Mouse (Mus musculus) forebrain, embryonic 16.5 days (tissue): ENCODE data around the gene Man1c1. TPM values are rescaled to one million over a fixed set of nuclear protein-coding genes. Genes with fewer than 3 reads are reported as not detected.

Experiments
- ATAC-seq: fragments of 200-750 bp; cut with Nextera tagmentation; 2 replicates; pipeline ENCODE4 v1.8.0; 2017; ENCODE audit warnings: mild to moderate bottlenecking, moderate library complexity
- H3K27ac ChIP-seq: fragments of 300-500 bp; sonication (generic); 2 replicates; pipeline ENCODE4 v1.5.1; 2014; ENCODE audit warnings: low read length, control low read depth
- H3K27me3 ChIP-seq: fragments of 300-500 bp; sonication (generic); replicated peaks from 2 replicates; pipeline ENCODE4 v1.6.1; 2014; ENCODE audit warnings: low read length; ENCODE audit not compliant: control insufficient read depth, insufficient read depth
- H3K36me3 ChIP-seq: fragments of 300-500 bp; sonication (generic); 2 replicates; pipeline ENCODE4 v1.6.1; 2014; ENCODE audit not compliant: control insufficient read depth, insufficient read depth
- H3K4me1 ChIP-seq: fragments of 300-500 bp; sonication (generic); replicated peaks from 2 replicates; pipeline ENCODE4 v1.6.1; 2014; ENCODE audit warnings: low read length; ENCODE audit not compliant: control insufficient read depth, insufficient read depth
- H3K4me2 ChIP-seq: fragments of 300-500 bp; sonication (generic); 2 replicates; pipeline ENCODE4 v1.6.1; 2014; ENCODE audit warnings: mild to moderate bottlenecking, low read length, control low read depth
- H3K4me3 ChIP-seq: fragments of 300-500 bp; sonication (generic); replicated peaks from 2 replicates; pipeline ENCODE4 v1.5.1; 2014; ENCODE audit warnings: mild to moderate bottlenecking, low read length, control low read depth
- H3K9ac ChIP-seq: fragments of 300-500 bp; sonication (generic); replicated peaks from 2 replicates; pipeline ENCODE4 v1.6.1; 2014; ENCODE audit warnings: low read depth, low read length, control low read depth
- H3K9me3 ChIP-seq: fragments of 300-500 bp; sonication (generic); 2 replicates; pipeline ENCODE4 v1.6.1; 2016; ENCODE audit warnings: low read length; ENCODE audit not compliant: control insufficient read depth
- WGBS: fragments of 180-500 bp; shearing (Covaris S2); extraction: QIAGEN DNeasy Blood & Tissue Kit; methylation state at CpG from one replicate; pipeline ENCODE4 v1.1.7; 2014; 5-methylcytosine and 5-hydroxymethylcytosine counted together
- polyA plus RNA-seq: library from polyadenylated mRNA; unstranded; fragments of >200 nt; fragmentation: Nextera tagmentation; extraction: Ambion mirVana; gene quantifications from 2 replicates; pipeline ENCODE4 v1.2.1, GENCODE M21; 2015

The Man1c1 gene
- polyA plus RNA-seq, 1 experiment from 2014 or later, result 2.3 TPM

DNA sequence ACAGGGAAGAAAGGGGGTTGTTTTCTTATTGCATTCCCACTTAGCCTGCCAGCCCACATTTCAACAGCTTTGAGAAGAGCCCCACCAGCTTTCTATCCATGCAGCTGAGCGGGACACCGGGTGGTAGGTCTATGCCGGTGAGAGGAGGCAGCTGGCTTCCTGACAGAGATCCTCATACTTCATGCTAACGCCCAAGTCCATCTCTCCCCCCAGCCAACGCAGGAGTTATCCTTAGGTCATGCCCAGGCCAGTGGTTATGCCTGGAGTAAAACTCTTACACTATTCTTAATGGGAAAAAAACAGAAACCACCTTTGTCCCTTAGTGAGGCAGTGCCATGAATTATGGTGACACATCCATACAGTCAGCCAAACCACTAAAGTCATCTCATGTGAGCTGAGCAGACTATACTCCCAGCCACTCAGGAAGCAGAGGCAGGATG, 66.0 kb downstream of the Man1c1 start:
- H3K4me2 ChIP-seq, result no peak overlapping the region
- H3K9ac ChIP-seq, result no peak overlapping the region
- no peaks in the 10 kb centered on the region for H3K36me3 ChIP-seq
- H3K4me1 ChIP-seq, result peaks cover 26% of the 10 kb centered on the region
- no peak overlapping the region for H3K27ac ChIP-seq
- 69% methylated on average over 5 of the region's 5 CpGs for WGBS
- no peak overlapping the region for H3K4me3 ChIP-seq
- H3K27me3 ChIP-seq, result no peaks in the 10 kb centered on the region
- ATAC-seq, result no peak
- H3K9me3 ChIP-seq, result no peaks in the 10 kb centered on the region

DNA sequence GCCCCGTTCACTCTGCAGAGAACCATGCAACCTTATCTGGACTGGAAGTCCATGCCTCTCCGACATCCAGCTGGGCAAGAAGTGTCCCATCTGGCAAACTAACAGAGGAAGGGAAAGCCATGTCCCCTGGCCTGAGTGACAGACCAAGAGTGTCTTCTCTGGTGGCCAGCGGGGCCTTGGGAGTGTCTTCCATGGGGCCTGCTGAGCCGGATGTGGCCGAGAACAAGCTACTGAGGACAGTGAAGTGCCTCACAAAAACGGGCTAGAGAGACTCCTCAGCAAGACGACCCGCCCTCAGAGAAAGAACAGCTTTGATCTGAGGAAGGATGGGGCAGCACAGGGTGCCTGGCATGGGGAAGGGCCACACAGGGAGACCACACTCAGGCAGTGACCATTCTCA, 67.7 kb downstream of the Man1c1 start:
- WGBS, result 76% methylated on average over 8 of the region's 8 CpGs

DNA sequence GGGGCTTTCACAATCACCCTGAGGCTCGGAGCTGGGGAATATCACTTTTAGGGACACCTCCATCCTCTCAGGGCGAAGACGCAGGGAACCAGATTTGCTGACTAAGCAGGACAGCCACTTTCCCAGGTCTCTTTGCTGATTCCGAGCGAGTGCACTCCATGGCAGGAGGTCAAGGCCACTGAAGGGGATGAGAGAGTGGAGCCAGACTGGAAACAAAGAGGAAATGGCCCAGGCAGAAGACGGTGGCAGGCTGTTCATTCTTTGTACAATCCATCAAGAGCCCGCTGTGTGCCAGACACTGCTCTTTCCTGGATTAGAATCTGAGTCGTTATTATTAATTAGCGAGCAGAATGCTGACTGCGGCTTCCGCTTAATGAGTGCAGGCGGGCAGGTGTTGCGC, 70.1 kb downstream of the Man1c1 start:
- H3K27me3 ChIP-seq, result no peaks in the 10 kb centered on the region
- 37% methylated on average over 13 of the region's 13 CpGs for WGBS
- H3K4me3 ChIP-seq, result no peak overlapping the region
- no peak for ATAC-seq
- no peak overlapping the region for H3K4me2 ChIP-seq
- no peak overlapping the region for H3K9ac ChIP-seq
- H3K27ac ChIP-seq, result 0 out of 2 replicates have a peak overlapping the region, but pooled peaks have one; percentile 4
- no peaks in the 10 kb centered on the region for H3K9me3 ChIP-seq
- H3K36me3 ChIP-seq, result no peaks in the 10 kb centered on the region
- peaks cover 32% of the 10 kb centered on the region for H3K4me1 ChIP-seq

More for the DNA sequence above, 67.7 kb downstream of the Man1c1 start:
- Histone ChIP-seq H3K9me3 (no peaks in the 10 kb centered on the region), H3K36me3 (no peaks in the 10 kb centered on the region), H3K9ac (no peak overlapping the region), H3K4me3 (no peak overlapping the region), H3K4me2 (no peak overlapping the region), H3K4me1 (peaks cover 31% of the 10 kb centered on the region), H3K27me3 (no peaks in the 10 kb centered on the region), H3K27ac (no peak overlapping the region)
- no peak for ATAC-seq

DNA sequence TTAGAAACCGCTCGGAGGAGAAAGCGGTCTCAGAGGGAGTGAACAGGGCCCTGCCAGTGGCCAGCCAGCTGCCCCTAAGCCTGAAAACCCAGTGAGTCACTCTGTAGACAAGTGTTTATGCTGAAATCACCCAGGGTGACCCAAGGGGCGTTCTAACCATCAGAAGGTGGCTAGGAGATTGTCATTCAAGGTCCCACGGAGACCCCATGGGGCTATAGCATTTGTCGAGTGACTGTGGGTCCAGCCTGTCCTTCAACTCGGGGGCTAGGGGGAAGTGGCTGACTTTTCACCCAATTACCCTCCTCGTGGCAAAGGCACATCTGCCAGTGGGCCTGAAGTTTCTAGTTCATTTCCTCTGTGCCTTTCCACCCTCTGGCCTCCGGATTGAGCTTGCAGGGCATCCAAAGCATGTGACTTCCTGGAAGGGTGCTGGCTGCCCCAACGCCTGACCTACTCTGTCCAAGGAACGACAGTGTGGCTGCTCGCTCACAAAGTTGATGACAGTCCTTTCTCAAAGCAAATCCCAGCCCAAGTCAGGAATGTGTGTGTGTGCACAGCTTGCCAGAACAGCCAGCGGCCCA, 71.9 kb downstream of the Man1c1 start:
- 16% methylated on average over 13 of the region's 13 CpGs for WGBS
- peak; percentile 77 for ATAC-seq
- H3K27me3 ChIP-seq, result no peaks in the 10 kb centered on the region
- peak overlapping the region; percentile 82 for H3K27ac ChIP-seq
- H3K9ac ChIP-seq, result peak overlapping the region; percentile 14
- H3K4me1 ChIP-seq, result peaks cover 42% of the 10 kb centered on the region
- H3K9me3 ChIP-seq, result no peaks in the 10 kb centered on the region
- no peak overlapping the region for H3K4me2 ChIP-seq
- H3K36me3 ChIP-seq, result no peaks in the 10 kb centered on the region
- no peak overlapping the region for H3K4me3 ChIP-seq

DNA sequence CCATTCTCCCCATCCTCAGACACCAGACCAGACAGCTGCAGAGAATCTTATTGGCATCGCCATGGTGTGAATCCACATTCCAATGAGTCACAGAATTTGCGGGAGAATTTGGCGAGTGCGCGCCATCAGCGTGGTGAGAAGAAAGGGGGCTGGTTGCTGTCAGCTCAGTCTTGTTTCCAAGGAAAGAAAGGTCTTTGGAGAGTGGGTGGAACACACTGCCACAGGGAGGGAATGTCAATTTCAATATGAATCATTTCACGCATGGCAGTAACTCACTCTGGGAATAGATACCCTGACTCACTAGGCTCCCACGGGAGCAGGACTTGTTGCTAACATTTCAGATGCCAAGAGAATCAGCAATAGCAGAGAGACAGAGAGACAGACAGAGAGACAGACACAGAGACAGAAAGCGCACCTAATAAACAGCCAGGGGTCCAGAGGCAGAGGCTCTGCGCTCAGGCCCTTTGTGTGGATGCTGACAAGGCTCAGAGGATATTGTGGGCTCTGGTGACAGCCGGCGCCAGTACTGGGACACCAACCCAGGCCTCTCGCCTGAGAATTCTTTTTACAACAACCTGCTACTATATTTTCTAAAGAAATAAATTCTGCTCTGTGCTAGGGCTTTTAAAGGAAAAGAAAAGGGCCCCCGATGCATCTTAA, 72.5 kb downstream of the Man1c1 start:
- peak; percentile 78 for ATAC-seq
- WGBS, result 15% methylated on average over 14 of the region's 14 CpGs
- Histone ChIP-seq H3K9ac (peak overlapping the region; percentile 14; the same call in 1 of the 2 replicates), H3K4me2 (peak overlapping the region; percentile 16; the same call in 1 of the 2 replicates), H3K9me3 (no peaks in the 10 kb centered on the region), H3K36me3 (no peaks in the 10 kb centered on the region), H3K27me3 (no peaks in the 10 kb centered on the region), H3K27ac (peak overlapping the region; percentile 82), H3K4me3 (no peak overlapping the region), H3K4me1 (peaks cover 42% of the 10 kb centered on the region)

DNA sequence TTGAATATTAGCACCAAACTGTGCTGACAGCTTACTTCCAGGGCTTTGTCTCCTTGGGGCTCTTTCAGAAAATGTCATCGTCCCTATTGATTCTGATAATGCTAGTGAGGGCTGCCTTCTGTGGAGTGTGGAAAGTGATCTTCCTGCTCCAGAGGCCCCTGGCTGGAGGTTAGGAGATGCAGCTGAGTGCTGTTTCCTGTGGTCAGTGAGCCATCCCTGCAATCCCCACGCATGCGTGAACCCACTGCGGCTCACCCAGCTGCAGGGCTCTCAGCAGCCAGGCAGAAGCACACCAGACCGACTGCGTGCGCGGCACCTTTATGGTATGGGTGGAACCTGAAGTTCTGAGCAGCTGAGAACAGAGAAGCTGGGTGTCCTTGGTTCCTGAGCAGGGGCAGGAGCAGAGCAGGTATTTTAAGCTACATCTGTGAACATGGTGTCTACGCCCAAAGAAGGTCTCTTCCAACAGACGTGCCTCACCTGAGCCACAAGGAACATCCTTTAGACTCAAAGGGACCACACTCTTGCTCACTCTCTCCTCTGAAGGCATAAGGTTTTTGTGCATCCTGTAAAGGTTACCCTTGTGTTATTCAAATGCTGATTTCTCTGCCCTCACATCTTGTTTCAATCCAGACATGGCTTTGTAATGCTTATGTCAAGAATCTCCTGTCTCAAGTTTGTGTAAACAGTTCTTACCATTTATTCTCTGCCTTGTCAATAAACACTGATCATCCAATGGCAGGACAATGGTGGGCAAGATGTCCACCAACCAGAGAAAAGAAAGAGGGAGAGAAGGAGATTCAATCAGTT, 75.3 kb downstream of the Man1c1 start:
- no peak overlapping the region for H3K27ac ChIP-seq
- no peaks in the 10 kb centered on the region for H3K9me3 ChIP-seq
- H3K27me3 ChIP-seq, result no peaks in the 10 kb centered on the region
- ATAC-seq, result no peak
- no peak overlapping the region for H3K4me2 ChIP-seq
- H3K36me3 ChIP-seq, result no peaks in the 10 kb centered on the region
- 79% methylated on average over 10 of the region's 10 CpGs for WGBS
- no peak overlapping the region for H3K4me3 ChIP-seq
- peaks cover 50% of the 10 kb centered on the region for H3K4me1 ChIP-seq
- H3K9ac ChIP-seq, result no peak overlapping the region

DNA sequence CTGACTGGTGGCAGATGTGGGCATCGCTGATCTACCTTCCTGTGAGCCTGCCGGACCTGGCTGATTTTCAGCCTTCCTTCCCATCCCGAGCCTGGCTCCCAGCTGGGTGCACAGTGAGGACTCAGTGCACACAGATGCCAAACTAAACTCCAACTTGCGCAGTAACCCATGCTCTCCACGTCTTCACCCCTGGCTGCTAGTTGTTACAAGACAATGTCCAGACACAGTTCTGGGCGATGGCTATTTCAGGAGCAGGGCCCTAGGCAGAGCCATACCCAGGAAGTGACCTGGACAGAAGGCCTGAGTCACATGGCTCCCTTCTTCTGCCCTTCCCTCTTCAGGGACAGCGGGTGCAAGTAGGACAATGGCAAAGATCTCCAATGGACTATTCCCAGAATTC, 76.0 kb downstream of the Man1c1 start:
- Histone ChIP-seq H3K4me1 (peaks cover 43% of the 10 kb centered on the region), H3K27me3 (no peaks in the 10 kb centered on the region), H3K9ac (no peak overlapping the region), H3K4me2 (no peak overlapping the region), H3K9me3 (no peaks in the 10 kb centered on the region), H3K27ac (no peak overlapping the region), H3K36me3 (no peaks in the 10 kb centered on the region), H3K4me3 (no peak overlapping the region)
- 81% methylated on average over 7 of the region's 7 CpGs for WGBS
- no peak for ATAC-seq

DNA sequence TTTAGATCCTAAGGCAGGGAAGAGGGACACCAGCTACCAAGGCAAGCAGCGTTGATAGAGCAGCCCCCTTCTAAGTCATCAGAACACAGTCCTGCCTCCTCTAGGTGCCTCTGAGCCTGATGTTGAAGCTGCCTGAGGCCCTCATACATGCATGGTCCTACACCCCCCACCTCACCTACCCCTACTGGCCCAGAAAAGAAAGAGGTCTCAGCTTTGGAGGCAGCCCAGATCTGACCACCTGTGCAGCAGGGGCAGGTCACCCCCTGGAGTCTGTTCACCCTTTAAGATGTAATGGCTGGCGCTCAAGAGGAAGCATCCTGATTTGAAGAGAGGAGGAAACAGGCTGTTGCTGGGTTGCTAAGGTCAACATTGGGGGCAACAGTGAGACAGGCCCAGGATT, 77.2 kb downstream of the Man1c1 start:
- Histone ChIP-seq H3K4me3 (no peak overlapping the region), H3K27ac (no peak overlapping the region), H3K4me1 (peaks cover 33% of the 10 kb centered on the region), H3K4me2 (no peak overlapping the region), H3K9me3 (no peaks in the 10 kb centered on the region), H3K27me3 (no peaks in the 10 kb centered on the region), H3K9ac (no peak overlapping the region), H3K36me3 (no peaks in the 10 kb centered on the region)
- ATAC-seq, result no peak
- WGBS, result 88% methylated on average over 2 of the region's 2 CpGs

DNA sequence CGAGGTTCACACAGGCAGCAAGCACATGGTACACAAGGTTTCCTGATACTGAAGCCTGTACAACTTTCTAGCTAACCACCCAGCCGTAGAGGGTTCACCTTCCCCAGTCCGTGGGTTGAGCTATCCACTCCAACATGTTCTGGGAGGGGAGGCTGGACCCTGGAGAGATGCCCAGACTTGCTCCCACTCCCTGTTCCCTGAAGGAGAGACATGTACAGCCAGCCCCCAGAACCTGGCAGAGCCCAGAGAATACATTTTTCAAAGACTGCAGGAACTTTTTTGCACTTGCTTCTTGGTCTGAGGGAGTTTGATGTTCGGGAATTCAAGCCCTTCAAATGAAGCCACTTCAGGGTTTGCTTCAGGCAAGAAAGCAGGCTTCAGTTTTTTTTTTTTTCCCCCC, 77.7 kb downstream of the Man1c1 start:
- no peak overlapping the region for H3K4me3 ChIP-seq
- no peak for ATAC-seq
- WGBS, result 79% methylated on average over 4 of the region's 4 CpGs
- no peak overlapping the region for H3K27ac ChIP-seq
- H3K27me3 ChIP-seq, result no peaks in the 10 kb centered on the region
- no peak overlapping the region for H3K9ac ChIP-seq
- peaks cover 27% of the 10 kb centered on the region for H3K4me1 ChIP-seq
- no peaks in the 10 kb centered on the region for H3K36me3 ChIP-seq
- H3K9me3 ChIP-seq, result no peaks in the 10 kb centered on the region
- H3K4me2 ChIP-seq, result no peak overlapping the region
